Mouse (Mus musculus): ENCODE results near the gene Hmcn2.

GRCm38 (mm10) chr2:31308257-31308656 is 6.0 kb upstream of the Hmcn2 start:
- TF ChIP-seq CTCF (IDR thresholded peaks at IDR 0.05; ENCODE audit: low read depth) (peak; percentile 40; the same call in 1 of the 2 replicates), EP300 (optimal IDR thresholded peaks at IDR 0.05) (no peak)
